Mouse (Mus musculus) CH12.LX (cell line): Measurements from ENCODE around the gene Rint1.

Source experiments
- CTCF ChIP-seq, 2 experiments: IDR thresholded peaks in 1 of 2; conservative IDR thresholded peaks in 1 of 2; 2 replicates each; pipeline ENCODE4 v1.5.1; 2011 to 2012; ENCODE audit warnings: low read depth in 2 of 2, low read length in 2 of 2, improper control_type of control experiment in 1 of 2, inconsistent platforms in 1 of 2, mild to moderate bottlenecking in 1 of 2, moderate library complexity in 1 of 2
- EP300 ChIP-seq: IDR thresholded peaks from 2 replicates; pipeline ENCODE4 v1.6.1; 2011; ENCODE audit warnings: low read length, improper control_type of control experiment
- ETS1 ChIP-seq: conservative IDR thresholded peaks from 2 replicates; pipeline ENCODE4 v1.6.1; 2012; ENCODE audit warnings: low read depth, mild to moderate bottlenecking, inconsistent platforms, low read length, improper control_type of control experiment, moderate library complexity
- KAT2A ChIP-seq: IDR thresholded peaks from 2 replicates; pipeline ENCODE4 v1.6.1; 2012; ENCODE audit warnings: low read length, improper control_type of control experiment, inconsistent platforms; ENCODE audit not compliant: insufficient replicate concordance
- MAFK ChIP-seq: IDR thresholded peaks from 2 replicates; pipeline ENCODE4 v1.6.1; 2011; ENCODE audit warnings: low read length, improper control_type of control experiment; ENCODE audit not compliant: insufficient replicate concordance
- NRF1 ChIP-seq: IDR thresholded peaks from 2 replicates; pipeline ENCODE4 v1.6.1; 2014; ENCODE audit warnings: low read depth, mild to moderate bottlenecking, inconsistent platforms, low read length, improper control_type of control experiment, moderate library complexity
- POLR2A ChIP-seq: IDR thresholded peaks from 2 replicates; pipeline ENCODE4 v1.6.1; 2011; ENCODE audit warnings: low read depth, mild to moderate bottlenecking, improper control_type of control experiment, low read length
- TCF12 ChIP-seq: IDR thresholded peaks from 2 replicates; pipeline ENCODE4 v1.6.1; 2014; ENCODE audit warnings: low read depth, mild to moderate bottlenecking, inconsistent platforms, low read length, improper control_type of control experiment
- ZC3H11A ChIP-seq: IDR thresholded peaks from 2 replicates; pipeline ENCODE4 v1.6.1; 2012; ENCODE audit warnings: low read depth, mild to moderate bottlenecking, inconsistent platforms, low read length, improper control_type of control experiment

GRCm38 (mm10) chr5:23762531-23762930 is 25.0 kb upstream of the Rint1 start:
- TF ChIP-seq MAFK, result no peak
- no peak for TF ChIP-seq EP300
- TF ChIP-seq ETS1, result no peak
- TF ChIP-seq CTCF (conservative IDR thresholded peaks at IDR 0.05 in 1 of 2, IDR thresholded peaks at IDR 0.05 in 1 of 2; ENCODE audit: low read depth in 2 of 2, low read length in 2 of 2), result no peak
- no peak for TF ChIP-seq POLR2A
- TF ChIP-seq NRF1, result no peak
- TF ChIP-seq ZC3H11A, result no peak
- TF ChIP-seq TCF12, result no peak
- no peak for TF ChIP-seq KAT2A
